Mouse (Mus musculus): ENCODE data around the gene Erc2. TPM values are rescaled to one million over a fixed set of nuclear protein-coding genes. Genes with fewer than 3 reads are reported as not detected.

Gene Erc2
- total and polyA plus RNA-seq, 3 experiments, result not detected

- no peak overlapping the region for H3K4me3 ChIP-seq (replicated peaks in 1 of 3; ENCODE audit: low read depth in 2 of 3, low read length in 2 of 3, poor library complexity in 1 of 3)
- no peak overlapping the region for H3K27ac ChIP-seq (ENCODE audit: insufficient read depth, low read depth)
- H3K79me2 ChIP-seq (replicated peaks; ENCODE audit: control insufficient read depth, extremely low read depth, insufficient read depth, poor library complexity, severe bottlenecking), result no peaks in the 10 kb centered on the region
- dilution Hi-C loops (cut with MboI; ENCODE audit: extremely low pct_ligation_motif_present, extremely low pct_unique_long_range_greater_than_20kb, low sequenced_read_pairs) (no loop called here), in situ Hi-C loops (cut with MboI; ENCODE audit: low pct_ligation_motif_present, low pct_unique_long_range_greater_than_20kb, low sequenced_read_pairs) (no loop called here)
- peaks cover 78% of the 10 kb centered on the region for H3K9me3 ChIP-seq (replicated peaks; ENCODE audit: low read length)
- H3K4me2 ChIP-seq (ENCODE audit: insufficient read depth, low read depth, poor library complexity, severe bottlenecking), result no peak overlapping the region
- H3K27me3 ChIP-seq (replicated peaks), result no peaks in the 10 kb centered on the region
- H3K4me1 ChIP-seq (ENCODE audit: control insufficient read depth in 1 of 2, insufficient read depth in 2 of 2), result no peaks in the 10 kb centered on the region
- TF ChIP-seq E2F4 (IDR thresholded peaks at IDR 0.05; ENCODE audit: insufficient replicate concordance, low read depth, low read length) (no peak), CHD1 (IDR thresholded peaks at IDR 0.05; ENCODE audit: low read depth, low read length) (no peak)
- no peak overlapping the region for H3K9ac ChIP-seq (ENCODE audit: insufficient read depth, low read depth)
- DNase-seq (ENCODE audit: extremely low read depth), result no peak
- H3K36me3 ChIP-seq (replicated peaks in 1 of 2; ENCODE audit: control insufficient read depth in 1 of 2, insufficient read depth in 1 of 2, low read length in 1 of 2), result no peaks in the 10 kb centered on the region
These were observed 701.5 kb downstream of the Erc2 start for GRCm38 (mm10) chr14:28323727-28324126.

- no peak overlapping the region for H3K9ac ChIP-seq (ENCODE audit: insufficient read depth, low read depth)
- H3K79me2 ChIP-seq (replicated peaks; ENCODE audit: control insufficient read depth, extremely low read depth, insufficient read depth, poor library complexity, severe bottlenecking), result no peaks in the 10 kb centered on the region
- no peak for DNase-seq (ENCODE audit: extremely low read depth)
- in situ Hi-C loops (cut with MboI; ENCODE audit: low pct_ligation_motif_present, low pct_unique_long_range_greater_than_20kb, low sequenced_read_pairs), result no loop called here
- H3K27ac ChIP-seq (ENCODE audit: insufficient read depth, low read depth), result no peak overlapping the region
- no peak overlapping the region for H3K4me3 ChIP-seq (replicated peaks in 1 of 3; ENCODE audit: low read depth in 2 of 3, low read length in 2 of 3, poor library complexity in 1 of 3)
- no peaks in the 10 kb centered on the region for H3K4me1 ChIP-seq (ENCODE audit: control insufficient read depth in 1 of 2, insufficient read depth in 2 of 2)
- H3K4me2 ChIP-seq (ENCODE audit: insufficient read depth, low read depth, poor library complexity, severe bottlenecking), result no peak overlapping the region
- no peaks in the 10 kb centered on the region for H3K27me3 ChIP-seq (replicated peaks)
- H3K36me3 ChIP-seq (replicated peaks in 1 of 2; ENCODE audit: control insufficient read depth in 1 of 2, insufficient read depth in 1 of 2, low read length in 1 of 2), result no peaks in the 10 kb centered on the region
- dilution Hi-C loops (cut with MboI; ENCODE audit: extremely low pct_ligation_motif_present, extremely low pct_unique_long_range_greater_than_20kb, low sequenced_read_pairs), result no loop called here
- no peak for TF ChIP-seq MAX (IDR thresholded peaks at IDR 0.05; ENCODE audit: low read length)
- TF ChIP-seq ZKSCAN1 (IDR thresholded peaks at IDR 0.05; ENCODE audit: borderline replicate concordance, low read depth, low read length), result no peak
- no peak for TF ChIP-seq POLR2AphosphoS2 (IDR thresholded peaks at IDR 0.05; ENCODE audit: low read depth, low read length)
- no peak for TF ChIP-seq CHD2 (IDR thresholded peaks at IDR 0.05; ENCODE audit: low read length)
- TF ChIP-seq USF1 (IDR thresholded peaks at IDR 0.05; ENCODE audit: low read depth, low read length), result no peak
- no peak for TF ChIP-seq E2F4 (IDR thresholded peaks at IDR 0.05; ENCODE audit: insufficient replicate concordance, low read depth, low read length)
- no peak for TF ChIP-seq ZMIZ1 (IDR thresholded peaks at IDR 0.05; ENCODE audit: low read depth, low read length)
- TF ChIP-seq RCOR1 (conservative IDR thresholded peaks at IDR 0.05; ENCODE audit: low read depth, low read length), result no peak
- no peak for TF ChIP-seq KAT2A (IDR thresholded peaks at IDR 0.05; ENCODE audit: insufficient replicate concordance, low read length)
- TF ChIP-seq POLR2A (IDR thresholded peaks at IDR 0.05; ENCODE audit: low read depth, low read length), result no peak
- no peak for TF ChIP-seq MAFK (IDR thresholded peaks at IDR 0.05; ENCODE audit: insufficient replicate concordance, low read length)
- no peak for TF ChIP-seq UBTF (IDR thresholded peaks at IDR 0.05; ENCODE audit: low read depth, low read length)
- no peak for TF ChIP-seq MYC (IDR thresholded peaks at IDR 0.05; ENCODE audit: low read depth, low read length)
- no peak for TF ChIP-seq NELFE (IDR thresholded peaks at IDR 0.05; ENCODE audit: low read depth, low read length)
- H3K9me3 ChIP-seq (replicated peaks; ENCODE audit: low read length), result peaks cover 80% of the 10 kb centered on the region
These were observed 704.2 kb downstream of the Erc2 start for GRCm38 (mm10) chr14:28326456-28326855.

- no peak overlapping the region for H3K27ac ChIP-seq (ENCODE audit: insufficient read depth, low read depth)
- H3K79me2 ChIP-seq (replicated peaks; ENCODE audit: control insufficient read depth, extremely low read depth, insufficient read depth, poor library complexity, severe bottlenecking), result no peaks in the 10 kb centered on the region
- no peak overlapping the region for H3K9ac ChIP-seq (ENCODE audit: insufficient read depth, low read depth)
- in situ Hi-C loops (cut with MboI; ENCODE audit: low pct_ligation_motif_present, low pct_unique_long_range_greater_than_20kb, low sequenced_read_pairs) (no loop called here), dilution Hi-C loops (cut with MboI; ENCODE audit: extremely low pct_ligation_motif_present, extremely low pct_unique_long_range_greater_than_20kb, low sequenced_read_pairs) (no loop called here)
- no peak overlapping the region for H3K4me2 ChIP-seq (ENCODE audit: insufficient read depth, low read depth, poor library complexity, severe bottlenecking)
- TF ChIP-seq ZNF384 (IDR thresholded peaks at IDR 0.05; ENCODE audit: low read depth, low read length), result no peak
- no peak for TF ChIP-seq SIN3A (IDR thresholded peaks at IDR 0.05; ENCODE audit: low read length)
- TF ChIP-seq MXI1 (IDR thresholded peaks at IDR 0.05; ENCODE audit: low read depth, low read length), result no peak
- TF ChIP-seq NRF1 (IDR thresholded peaks at IDR 0.05; ENCODE audit: low read depth, low read length), result no peak
- no peak for TF ChIP-seq JUND (conservative IDR thresholded peaks at IDR 0.05; ENCODE audit: low read depth, low read length)
- no peak for TF ChIP-seq BHLHE40 (IDR thresholded peaks at IDR 0.05; ENCODE audit: low read depth, low read length)
- no peak for TF ChIP-seq USF2 (conservative IDR thresholded peaks at IDR 0.05; ENCODE audit: low read depth, low read length)
- no peak for TF ChIP-seq ZMIZ1 (IDR thresholded peaks at IDR 0.05; ENCODE audit: low read depth, low read length)
- TF ChIP-seq CHD1 (IDR thresholded peaks at IDR 0.05; ENCODE audit: low read depth, low read length), result no peak
- TF ChIP-seq ELF1 (IDR thresholded peaks at IDR 0.05; ENCODE audit: low read depth, low read length), result no peak
- TF ChIP-seq USF1 (IDR thresholded peaks at IDR 0.05; ENCODE audit: low read depth, low read length), result no peak
- TF ChIP-seq MEF2A (IDR thresholded peaks at IDR 0.05; ENCODE audit: borderline replicate concordance, low read depth, low read length), result no peak
- TF ChIP-seq E2F4 (IDR thresholded peaks at IDR 0.05; ENCODE audit: insufficient replicate concordance, low read depth, low read length), result no peak
- no peak for TF ChIP-seq CTCF (conservative IDR thresholded peaks at IDR 0.05 in 1 of 2, IDR thresholded peaks at IDR 0.05 in 1 of 2; ENCODE audit: low read depth in 2 of 2, low read length in 2 of 2)
- no peak for TF ChIP-seq MAX (IDR thresholded peaks at IDR 0.05; ENCODE audit: low read length)
- no peak for TF ChIP-seq POLR2A (IDR thresholded peaks at IDR 0.05; ENCODE audit: low read depth, low read length)
- no peak for TF ChIP-seq PAX5 (IDR thresholded peaks at IDR 0.05; ENCODE audit: low read length)
- TF ChIP-seq ZKSCAN1 (IDR thresholded peaks at IDR 0.05; ENCODE audit: borderline replicate concordance, low read depth, low read length), result no peak
- no peak for TF ChIP-seq HCFC1 (IDR thresholded peaks at IDR 0.05; ENCODE audit: low read depth, low read length)
- no peak overlapping the region for H3K4me3 ChIP-seq (replicated peaks in 1 of 3; ENCODE audit: low read depth in 2 of 3, low read length in 2 of 3, poor library complexity in 1 of 3)
- H3K36me3 ChIP-seq (replicated peaks in 1 of 2; ENCODE audit: control insufficient read depth in 1 of 2, insufficient read depth in 1 of 2, low read length in 1 of 2), result no peaks in the 10 kb centered on the region
- DNase-seq (ENCODE audit: extremely low read depth), result no peak
- peaks cover 85% of the 10 kb centered on the region for H3K9me3 ChIP-seq (replicated peaks; ENCODE audit: low read length)
- H3K27me3 ChIP-seq (replicated peaks), result no peaks in the 10 kb centered on the region
- no peaks in the 10 kb centered on the region for H3K4me1 ChIP-seq (ENCODE audit: control insufficient read depth in 1 of 2, insufficient read depth in 2 of 2)
These were observed 706.3 kb downstream of the Erc2 start for GRCm38 (mm10) chr14:28328512-28328911.

Data from CH12.LX (cell line).